Mouse (Mus musculus) c-Kit-positive CD71-positive TER-119-negative erythroid progenitor cells, embryonic 14.5 days (primary cell): ENCODE data around the gene Olfr1313.
"Not testable (repeated sequence)": the region's sequence is repeated elsewhere in the genome, so short reads cannot be mapped to it uniquely, and the experiment has no call there.

Source experiments
- DNase-seq: peaks from one replicate; pipeline ENCODE4 v3.0.0-alpha.2; 2013; ENCODE audit warnings: low read depth

Olfr1313 gene

GRCm38 (mm10) chr2:112077743-112078142 is at the start of gene Olfr1313:
Olfr1313 (minus strand) TSS chr2:112077843.
- no peak for DNase-seq

GRCm38 (mm10) chr2:112115340-112115739 is 37.7 kb upstream of the Olfr1313 start, which contains the start of gene Olfr1315-ps1:
Olfr1315-ps1 (minus strand) TSS chr2:112115440.
- no peak for DNase-seq

- DNase-seq = no peak
Observed at GRCm38 (mm10) chr2:112096681-112097080, 19.0 kb upstream of the Olfr1313 start, which contains the start of gene Olfr1314. Olfr1314 (minus strand) TSS chr2:112096781.

- DNase-seq = no peak
Observed at GRCm38 (mm10) chr2:112050138-112050537, 27.5 kb downstream of the Olfr1313 start, which contains the start of gene Olfr1312. Olfr1312 (minus strand) TSS chr2:112050238.

GRCm38 (mm10) chr2:112026971-112027370 is 50.7 kb downstream of the Olfr1313 start:
- not testable (repeated sequence) for DNase-seq

GRCm38 (mm10) chr2:112024312-112024711 is 53.3 kb downstream of the Olfr1313 start, which contains the start of gene Olfr1311:
Olfr1311 (minus strand) TSS chr2:112024412.
- DNase-seq = no peak
